Mouse (Mus musculus) liver, embryonic 11.5 days (tissue): ENCODE data around the gene Dlg2. TPM values are rescaled to one million over a fixed set of nuclear protein-coding genes. Genes with fewer than 3 reads are reported as not detected.

Experiments used
- ATAC-seq: fragments of 200-750 bp; cut with Nextera tagmentation; replicated peaks from 2 replicates; pipeline ENCODE4 v1.8.0; 2017; ENCODE audit warnings: moderate number of reproducible peaks, mild to moderate bottlenecking, moderate TSS enrichment, moderate library complexity; ENCODE audit not compliant: low FRiP score
- DNase-seq: peaks from one replicate; pipeline ENCODE4 v3.0.0-alpha.2; 2017; ENCODE audit warnings: low spot score
- H3K27ac ChIP-seq: fragments of 300-500 bp; sonication (generic); 2 replicates; pipeline ENCODE4 v1.5.1; 2014; ENCODE audit warnings: mild to moderate bottlenecking, low read depth, low read length, control low read depth
- H3K27me3 ChIP-seq: fragments of 300-500 bp; sonication (generic); replicated peaks from 2 replicates; pipeline ENCODE4 v1.6.1; 2014; ENCODE audit warnings: low read length, mixed read lengths; ENCODE audit not compliant: control insufficient read depth, insufficient read depth
- H3K36me3 ChIP-seq: fragments of 300-500 bp; sonication (generic); 2 replicates; pipeline ENCODE4 v1.6.1; 2014; ENCODE audit warnings: mild to moderate bottlenecking, low read length, moderate library complexity, mixed read lengths; ENCODE audit not compliant: control insufficient read depth, insufficient read depth
- H3K4me1 ChIP-seq: fragments of 300-500 bp; sonication (generic); replicated peaks from 2 replicates; pipeline ENCODE4 v1.6.1; 2014; ENCODE audit warnings: low read length, mixed read lengths; ENCODE audit not compliant: control insufficient read depth, insufficient read depth
- H3K4me2 ChIP-seq: fragments of 300-500 bp; sonication (generic); 2 replicates; pipeline ENCODE4 v1.6.1; 2014; ENCODE audit warnings: mild to moderate bottlenecking, control low read depth, moderate library complexity
- H3K4me3 ChIP-seq: fragments of 300-500 bp; sonication (generic); 2 replicates; pipeline ENCODE4 v1.5.1; 2014; ENCODE audit warnings: low read depth, low read length, control low read depth
- H3K9ac ChIP-seq: fragments of 300-500 bp; sonication (generic); 2 replicates; pipeline ENCODE4 v1.6.1; 2014; ENCODE audit warnings: low read depth, low read length, control low read depth
- H3K9me3 ChIP-seq: fragments of 300-500 bp; sonication (generic); 2 replicates; pipeline ENCODE4 v1.6.1; 2016; ENCODE audit warnings: low read length, inconsistent platforms, mixed read lengths; ENCODE audit not compliant: control insufficient read depth
- WGBS: fragments of 180-500 bp; shearing (Covaris S2); extraction: QIAGEN DNeasy Blood & Tissue Kit; methylation state at CpG from one replicate; pipeline ENCODE4 v1.1.7; 2014; 5-methylcytosine and 5-hydroxymethylcytosine counted together
- polyA plus RNA-seq: library from polyadenylated mRNA; unstranded; fragments of >200 nt; fragmentation: Nextera tagmentation; extraction: Ambion mirVana; gene quantifications from 2 replicates; pipeline ENCODE4 v1.2.1, GENCODE M21; 2014

Gene Dlg2
- polyA plus RNA-seq, 1 experiment from 2014 or later: 0.96 TPM

DNA sequence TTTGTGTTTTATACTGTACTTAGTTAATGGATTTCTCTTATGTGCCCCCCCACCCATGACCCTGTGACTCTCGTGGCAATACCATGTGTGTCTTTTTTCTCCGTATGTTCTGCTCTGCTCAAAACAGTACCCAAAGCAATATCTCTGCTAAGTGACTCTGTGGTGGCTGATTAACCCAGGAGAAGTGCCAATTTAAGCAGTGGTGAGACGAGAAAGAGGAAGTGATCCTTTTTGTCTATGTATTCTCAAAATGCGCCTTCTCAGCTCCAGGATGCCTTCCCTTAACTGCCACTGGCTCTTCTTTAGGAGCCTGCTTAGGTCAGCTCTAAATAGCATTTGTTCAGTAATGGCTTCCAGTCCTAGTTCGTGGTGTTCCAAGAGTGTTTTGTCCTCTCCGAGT is 1240.2 kb downstream of the Dlg2 start:
- Histone ChIP-seq H3K9ac (no peak overlapping the region), H3K4me3 (no peak overlapping the region), H3K9me3 (no peaks in the 10 kb centered on the region), H3K36me3 (no peaks in the 10 kb centered on the region), H3K27ac (no peak overlapping the region), H3K4me1 (no peaks in the 10 kb centered on the region), H3K27me3 (no peaks in the 10 kb centered on the region), H3K4me2 (no peak overlapping the region)
- 51% methylated on average over 6 of the region's 6 CpGs for WGBS
- DNase-seq (no peak), ATAC-seq (no peak)

DNA sequence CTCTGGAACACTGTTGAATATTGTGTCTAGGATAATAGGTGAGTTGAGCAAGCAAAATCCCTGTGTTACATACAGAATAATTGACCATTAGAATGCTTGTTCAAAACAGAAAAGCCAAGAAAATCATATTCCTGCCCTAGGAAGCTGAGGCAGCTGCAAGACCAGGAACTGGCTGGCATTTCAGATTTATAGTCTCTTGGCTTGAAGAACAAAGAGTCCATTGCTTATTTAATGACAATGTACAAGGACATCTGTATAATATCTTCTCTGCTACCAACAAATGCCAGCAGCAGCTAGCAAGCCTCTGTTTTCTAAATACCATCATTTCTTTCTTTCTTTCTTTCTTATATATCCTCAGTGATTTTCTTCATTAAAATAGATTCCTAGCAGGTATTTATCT is 1243.8 kb downstream of the Dlg2 start:
- ATAC-seq (no peak), DNase-seq (no peak)
- Histone ChIP-seq H3K9ac (no peak overlapping the region), H3K9me3 (no peaks in the 10 kb centered on the region), H3K27me3 (no peaks in the 10 kb centered on the region), H3K4me1 (no peaks in the 10 kb centered on the region), H3K27ac (no peak overlapping the region), H3K4me2 (no peak overlapping the region), H3K4me3 (no peak overlapping the region), H3K36me3 (no peaks in the 10 kb centered on the region)

DNA sequence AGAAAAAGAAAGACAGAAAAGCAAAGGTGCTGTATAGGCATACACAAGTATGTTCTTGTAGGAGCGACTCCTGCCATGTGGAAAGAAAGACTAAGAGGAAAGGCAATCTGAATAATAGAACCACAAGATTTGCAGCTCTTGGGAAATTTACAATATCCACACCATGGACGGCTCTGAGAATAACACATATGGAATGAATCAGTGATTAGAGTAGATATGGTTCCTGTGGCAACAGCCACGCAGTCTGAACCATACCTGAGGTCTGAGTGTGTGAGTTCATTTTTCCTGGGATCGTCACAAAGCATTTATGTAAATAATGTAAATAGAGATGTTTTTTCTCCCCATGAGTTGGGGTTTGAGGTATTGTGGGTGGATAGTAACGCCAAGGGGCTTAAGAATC is 1247.9 kb downstream of the Dlg2 start:
- Histone ChIP-seq H3K27ac (no peak overlapping the region), H3K9ac (no peak overlapping the region), H3K4me1 (no peaks in the 10 kb centered on the region), H3K9me3 (no peaks in the 10 kb centered on the region), H3K4me2 (no peak overlapping the region), H3K27me3 (no peaks in the 10 kb centered on the region), H3K4me3 (no peak overlapping the region), H3K36me3 (no peaks in the 10 kb centered on the region)
- no peak for ATAC-seq
- no peak for DNase-seq
- 70% methylated on average over 5 of the region's 5 CpGs for WGBS

DNA sequence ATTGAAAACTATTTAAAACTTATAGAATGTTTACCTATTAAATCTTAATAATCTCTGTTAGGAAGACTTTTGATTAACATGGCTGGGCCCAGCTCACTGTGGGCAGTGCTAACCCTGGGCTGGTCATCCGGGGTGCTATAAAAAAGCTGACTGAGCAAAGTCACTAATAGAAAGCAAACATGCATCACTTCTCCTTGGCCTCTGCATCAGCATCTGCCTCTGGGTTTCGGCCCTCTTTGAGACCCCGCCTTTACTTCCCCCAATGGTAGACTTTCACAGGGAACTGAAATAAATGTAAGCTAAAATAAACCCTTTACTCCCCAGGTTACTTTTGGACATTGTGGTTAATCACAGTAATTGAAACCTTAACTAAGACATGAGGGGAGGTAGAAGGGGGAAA is 1264.3 kb downstream of the Dlg2 start:
- H3K9ac ChIP-seq: no peak overlapping the region

DNA sequence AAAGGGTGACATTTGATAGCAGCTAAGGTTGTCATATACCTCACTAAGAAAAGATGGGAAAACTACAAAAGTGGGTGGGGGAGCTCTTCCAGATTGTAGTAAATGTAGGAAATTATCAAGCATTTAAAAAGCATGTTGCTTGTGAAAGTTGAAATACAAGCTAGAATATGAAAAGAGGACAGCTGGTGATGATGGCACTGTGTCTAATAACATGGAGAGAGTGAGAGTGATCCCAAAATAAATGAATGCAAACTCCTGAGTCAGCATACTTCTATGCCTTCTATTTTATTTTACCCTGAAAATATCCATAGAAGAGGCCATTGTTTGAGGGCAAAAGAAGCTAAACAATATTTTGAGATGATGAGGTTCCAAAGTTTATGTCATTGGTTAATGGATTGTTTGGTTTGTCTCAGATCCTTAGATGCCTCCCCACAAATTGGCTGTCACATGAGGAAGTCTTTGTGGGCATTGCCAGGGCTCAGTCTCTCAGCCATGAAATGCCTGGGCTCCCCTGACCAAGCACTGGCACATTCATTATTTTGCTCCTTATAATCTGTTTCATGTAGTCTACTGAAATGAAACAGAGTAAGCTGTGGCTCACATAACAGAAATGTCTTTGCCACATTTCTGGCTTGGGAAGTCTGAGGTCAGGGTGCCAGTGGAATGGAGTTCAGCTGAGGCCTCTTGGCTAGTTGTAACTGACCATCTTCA is 1276.8 kb downstream of the Dlg2 start:
- no peaks in the 10 kb centered on the region for H3K9me3 ChIP-seq
- no peaks in the 10 kb centered on the region for H3K36me3 ChIP-seq
- H3K27me3 ChIP-seq: no peaks in the 10 kb centered on the region
- no peak overlapping the region for H3K4me3 ChIP-seq
- no peak for ATAC-seq
- H3K4me2 ChIP-seq: no peak overlapping the region
- H3K9ac ChIP-seq: no peak overlapping the region
- no peak overlapping the region for H3K27ac ChIP-seq
- no peaks in the 10 kb centered on the region for H3K4me1 ChIP-seq
- DNase-seq: no peak

More for the DNA sequence above, 1264.3 kb downstream of the Dlg2 start:
- Histone ChIP-seq H3K27me3 (no peaks in the 10 kb centered on the region), H3K9me3 (no peaks in the 10 kb centered on the region), H3K27ac (no peak overlapping the region), H3K4me2 (no peak overlapping the region), H3K4me1 (no peaks in the 10 kb centered on the region), H3K36me3 (no peaks in the 10 kb centered on the region), H3K4me3 (no peak overlapping the region)
- ATAC-seq (no peak), DNase-seq (no peak)
- WGBS: 70% methylated on average over 3 of the region's 3 CpGs

DNA sequence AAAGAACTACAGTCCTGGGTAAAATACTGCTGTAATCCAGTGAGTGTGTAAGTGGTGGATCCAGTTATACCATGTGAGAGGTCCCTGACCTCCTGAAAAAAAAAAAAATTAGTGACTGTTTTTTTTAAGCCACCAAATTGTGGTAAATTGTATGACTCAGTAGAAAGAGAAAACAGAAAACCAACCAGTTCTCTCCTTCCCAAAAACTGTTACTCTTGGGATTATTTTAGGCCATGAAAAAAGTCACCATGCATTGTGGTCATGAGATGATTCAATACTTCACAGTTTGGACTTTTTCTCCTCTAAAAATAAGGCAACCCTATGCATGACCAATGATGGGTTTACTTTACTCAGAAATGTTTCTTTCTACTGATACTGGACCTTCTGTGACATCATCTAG is 1291.2 kb downstream of the Dlg2 start:
- Histone ChIP-seq H3K27me3 (no peaks in the 10 kb centered on the region), H3K9me3 (no peaks in the 10 kb centered on the region), H3K27ac (no peak overlapping the region), H3K4me1 (no peaks in the 10 kb centered on the region), H3K4me3 (no peak overlapping the region), H3K9ac (no peak overlapping the region), H3K4me2 (no peak overlapping the region), H3K36me3 (no peaks in the 10 kb centered on the region)
- no peak for ATAC-seq
- no peak for DNase-seq

DNA sequence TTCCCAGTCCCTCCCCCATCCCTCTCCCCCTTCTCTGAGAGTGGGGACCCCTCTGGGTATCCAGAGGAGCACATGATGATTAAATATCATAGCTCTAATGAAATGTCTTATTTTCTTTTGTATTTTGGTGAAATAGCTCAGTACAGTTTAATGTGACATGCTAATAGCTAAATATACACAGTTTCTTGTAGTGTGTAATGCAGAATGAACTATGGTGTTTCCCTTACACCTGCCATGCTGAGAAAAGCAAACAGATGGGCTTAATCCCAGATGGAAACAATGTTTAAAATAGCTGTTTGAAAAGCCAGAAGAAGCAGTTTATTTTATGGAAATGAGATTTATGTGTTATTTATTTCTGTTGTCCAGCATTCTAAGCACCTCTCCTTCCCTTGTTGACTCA is 1302.2 kb downstream of the Dlg2 start:
- Histone ChIP-seq H3K27ac (no peak overlapping the region), H3K4me3 (no peak overlapping the region), H3K36me3 (no peaks in the 10 kb centered on the region), H3K27me3 (no peaks in the 10 kb centered on the region), H3K9me3 (no peaks in the 10 kb centered on the region), H3K4me1 (no peaks in the 10 kb centered on the region), H3K4me2 (no peak overlapping the region), H3K9ac (no peak overlapping the region)
- ATAC-seq (no peak), DNase-seq (no peak)

DNA sequence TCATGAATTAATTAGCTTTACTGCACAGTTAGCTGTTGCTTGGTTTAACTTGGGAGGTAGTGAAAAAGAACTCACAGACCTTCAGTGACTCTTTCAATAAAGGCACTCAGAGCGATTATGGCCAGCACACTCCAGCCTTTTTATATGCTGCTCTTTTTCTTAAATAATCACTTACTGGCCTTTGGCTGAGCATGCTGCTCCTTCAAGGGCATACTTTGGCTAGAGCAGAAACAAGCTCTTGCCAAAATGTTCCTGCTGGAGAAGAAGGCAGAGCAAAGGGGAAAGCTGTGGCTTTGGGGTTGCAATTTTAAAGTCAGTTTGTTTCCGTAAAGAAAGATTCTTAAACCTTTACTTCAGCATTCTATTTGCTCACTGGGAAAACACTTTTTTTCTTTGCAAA is 1308.1 kb downstream of the Dlg2 start:
- H3K27ac ChIP-seq: no peak overlapping the region

DNA sequence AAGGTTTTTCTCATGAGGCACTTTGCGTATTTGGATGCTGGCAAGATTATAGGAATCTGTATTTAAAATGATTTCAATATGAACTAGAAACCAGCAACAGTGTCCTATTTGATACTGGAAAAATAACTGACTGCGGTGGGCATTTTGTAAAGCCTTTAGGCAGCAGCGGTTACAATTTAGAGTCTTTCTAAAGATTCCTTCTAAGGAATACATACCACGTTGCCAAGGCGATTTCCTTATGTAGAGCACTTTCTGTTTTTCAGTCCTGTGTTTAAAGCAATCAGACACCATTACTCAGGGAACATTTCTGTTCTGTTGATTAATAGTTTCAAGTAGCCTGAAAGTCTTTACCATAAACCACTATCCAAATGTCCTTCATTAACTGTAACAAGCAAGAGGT is 1309.0 kb downstream of the Dlg2 start:
- H3K27me3 ChIP-seq: no peaks in the 10 kb centered on the region
- H3K36me3 ChIP-seq: no peaks in the 10 kb centered on the region
- ATAC-seq (no peak), DNase-seq (no peak)
- WGBS: 84% methylated on average over 5 of the region's 5 CpGs
- no peak overlapping the region for H3K9ac ChIP-seq
- no peak overlapping the region for H3K4me2 ChIP-seq
- no peak overlapping the region for H3K27ac ChIP-seq
- no peaks in the 10 kb centered on the region for H3K4me1 ChIP-seq
- no peaks in the 10 kb centered on the region for H3K9me3 ChIP-seq
- no peak overlapping the region for H3K4me3 ChIP-seq

More for the DNA sequence above, 1308.1 kb downstream of the Dlg2 start:
- Histone ChIP-seq H3K4me1 (no peaks in the 10 kb centered on the region), H3K36me3 (no peaks in the 10 kb centered on the region), H3K27me3 (no peaks in the 10 kb centered on the region), H3K4me2 (no peak overlapping the region), H3K9ac (no peak overlapping the region), H3K9me3 (no peaks in the 10 kb centered on the region), H3K4me3 (no peak overlapping the region)
- DNase-seq: no peak
- ATAC-seq: no peak
- 76% methylated on average over 2 of the region's 2 CpGs for WGBS
